Mouse (Mus musculus): ENCODE results near the gene Ctnna2.

- TF ChIP-seq CTCF (IDR thresholded peaks at IDR 0.05; ENCODE audit: extremely low read depth, insufficient read length, insufficient replicate concordance, low read depth, low read length), result no peak
- TF ChIP-seq POLR2A (IDR thresholded peaks at IDR 0.05; ENCODE audit: low read depth, low read length), result no peak
Observed at GRCm38 (mm10) chr6:77694093-77694492, 285.4 kb downstream of the Ctnna2 start.

Measured in small intestine, adult 2 months (tissue).